Mouse (Mus musculus) spleen, adult 2 months (tissue): ENCODE data around the gene Edc3. TPM values are rescaled to one million over a fixed set of nuclear protein-coding genes. Genes with fewer than 3 reads are reported as not detected.
A peak's percentile ranks its signal among the peaks of the same experiment; 100 is the strongest.

Experiments used
- DNase-seq, 2 experiments: peaks; one replicate each; pipeline versions ENCODE4 v3.0.0 to v3.0.0-alpha.2; 2012 to 2021; ENCODE audit warnings: low spot score in 2 of 2, low read depth in 1 of 2
- H3K27ac ChIP-seq: fragments of 200-500 bp; 2 replicates; pipeline ENCODE4 v1.5.1; 2012; ENCODE audit warnings: low read length, inconsistent platforms; ENCODE audit not compliant: insufficient read depth
- H3K27me3 ChIP-seq: fragments of 200-500 bp; 2 replicates; pipeline ENCODE4 v1.6.1; 2012; ENCODE audit warnings: mild to moderate bottlenecking, moderate library complexity, low read length, inconsistent platforms; ENCODE audit not compliant: control insufficient read depth, insufficient read depth
- H3K36me3 ChIP-seq: fragments of 200-500 bp; 2 replicates; pipeline ENCODE4 v1.6.1; 2012; ENCODE audit warnings: mild to moderate bottlenecking, low read length, inconsistent platforms; ENCODE audit not compliant: control insufficient read depth, insufficient read depth
- H3K4me1 ChIP-seq: fragments of 200-500 bp; 2 replicates; pipeline ENCODE4 v1.6.1; 2011; ENCODE audit warnings: inconsistent platforms; ENCODE audit not compliant: control insufficient read depth, insufficient read depth, insufficient read length
- H3K4me3 ChIP-seq: fragments of 200-500 bp; 2 replicates; pipeline ENCODE4 v1.5.1; 2011; ENCODE audit warnings: mild to moderate bottlenecking, inconsistent platforms; ENCODE audit not compliant: insufficient read depth, insufficient read length; ENCODE audit errors: extremely low read depth
- CTCF ChIP-seq: fragments of 200-500 bp; IDR thresholded peaks from 2 replicates; pipeline ENCODE4 v1.5.1; 2011; ENCODE audit warnings: mild to moderate bottlenecking, inconsistent platforms; ENCODE audit not compliant: insufficient read depth, insufficient read length, insufficient replicate concordance; ENCODE audit errors: extremely low read depth
- POLR2A ChIP-seq: fragments of 200-500 bp; IDR thresholded peaks from 2 replicates; pipeline ENCODE4 v1.6.1; 2011; ENCODE audit warnings: low read depth, low read length, inconsistent platforms
- WGBS: fragments of 180-500 bp; shearing (Covaris S2); methylation state at CpG from one replicate; pipeline ENCODE4 v1.1.7; 2018; 5-methylcytosine and 5-hydroxymethylcytosine counted together
- polyA plus RNA-seq: library from polyadenylated mRNA; depleted of rRNA; stranded (reverse); fragments of >200 nt; gene quantifications from 2 replicates; pipeline ENCODE4 v1.2.3, GENCODE M21; 2012

Edc3 gene
- polyA plus RNA-seq, 1 experiment = 9.9 TPM

DNA sequence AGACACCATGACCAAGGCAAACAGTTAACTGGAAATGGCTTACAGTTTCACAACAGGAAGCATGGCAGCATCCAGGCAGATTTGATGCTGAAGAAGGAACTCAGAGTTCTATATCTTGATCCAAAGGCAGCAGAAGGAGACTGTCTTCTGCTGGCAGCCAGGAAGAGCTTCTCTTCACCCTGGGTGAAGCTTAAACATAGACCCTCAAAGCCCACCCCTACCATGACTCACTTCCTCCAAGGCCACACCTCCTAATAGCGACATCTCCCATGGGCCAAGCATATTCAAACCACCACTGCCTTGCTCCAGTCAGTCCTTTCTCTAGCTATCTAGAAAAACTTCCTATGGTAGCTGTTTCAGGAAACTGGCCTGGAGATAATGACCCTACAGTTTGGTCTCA, 38.7 kb downstream of the Edc3 start:
- no peak for TF ChIP-seq CTCF
- no peak for TF ChIP-seq POLR2A
- Histone ChIP-seq H3K4me1 (no peaks in the 10 kb centered on the region), H3K27ac (no peak overlapping the region)

GRCm38 (mm10) chr9:57748137-57748536, 39.8 kb downstream of the Edc3 start:
- Histone ChIP-seq H3K4me3 (no peak overlapping the region), H3K36me3 (peaks cover 63% of the 10 kb centered on the region), H3K4me1 (no peaks in the 10 kb centered on the region), H3K27ac (no peak overlapping the region), H3K27me3 (no peaks in the 10 kb centered on the region)
- 94% methylated on average over 6 of the region's 6 CpGs for WGBS
- TF ChIP-seq POLR2A (no peak), CTCF (no peak)
- no peak for DNase-seq

More for the DNA sequence above, 38.7 kb downstream of the Edc3 start:
- Histone ChIP-seq H3K4me3 (no peak overlapping the region), H3K27me3 (no peaks in the 10 kb centered on the region), H3K36me3 (peaks cover 57% of the 10 kb centered on the region)
- WGBS = 88% methylated on average over 1 of the region's 1 CpGs
- DNase-seq = no peak

DNA sequence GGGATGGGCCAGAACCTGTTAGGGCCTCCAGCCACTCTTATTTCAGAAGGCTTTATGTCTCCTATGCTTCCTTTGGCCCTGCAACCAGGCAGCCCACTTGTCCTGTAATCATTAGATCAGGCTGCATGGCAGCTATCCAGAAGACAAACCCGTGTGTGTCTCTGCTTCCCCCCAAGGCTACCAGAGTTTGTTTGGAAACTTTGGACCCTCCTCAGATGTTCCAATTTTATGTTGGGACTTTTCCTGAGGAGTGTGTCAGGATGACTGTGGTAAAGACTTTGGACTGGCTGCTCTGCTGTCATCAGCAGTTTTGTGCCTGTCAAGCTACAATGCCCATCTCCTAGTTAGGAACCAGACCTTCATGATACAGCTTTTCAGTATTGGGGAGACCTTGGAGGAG, 40.5 kb downstream of the Edc3 start:
- WGBS = 69% methylated on average over 1 of the region's 1 CpGs
- TF ChIP-seq POLR2A = no peak
- no peak for TF ChIP-seq CTCF
- DNase-seq = no peak
- Histone ChIP-seq H3K36me3 (peaks cover 65% of the 10 kb centered on the region), H3K4me1 (no peaks in the 10 kb centered on the region), H3K27me3 (no peaks in the 10 kb centered on the region), H3K27ac (no peak overlapping the region), H3K4me3 (no peak overlapping the region)

- Histone ChIP-seq H3K27ac (no peak overlapping the region), H3K36me3 (peaks cover 79% of the 10 kb centered on the region), H3K4me3 (no peak overlapping the region), H3K4me1 (no peaks in the 10 kb centered on the region), H3K27me3 (no peaks in the 10 kb centered on the region)
- no peak for DNase-seq
- WGBS = 92% methylated on average over 7 of the region's 7 CpGs
- no peak for TF ChIP-seq CTCF
- no peak for TF ChIP-seq POLR2A
These were observed 42.6 kb downstream of the Edc3 start for GRCm38 (mm10) chr9:57750901-57751300.

DNA sequence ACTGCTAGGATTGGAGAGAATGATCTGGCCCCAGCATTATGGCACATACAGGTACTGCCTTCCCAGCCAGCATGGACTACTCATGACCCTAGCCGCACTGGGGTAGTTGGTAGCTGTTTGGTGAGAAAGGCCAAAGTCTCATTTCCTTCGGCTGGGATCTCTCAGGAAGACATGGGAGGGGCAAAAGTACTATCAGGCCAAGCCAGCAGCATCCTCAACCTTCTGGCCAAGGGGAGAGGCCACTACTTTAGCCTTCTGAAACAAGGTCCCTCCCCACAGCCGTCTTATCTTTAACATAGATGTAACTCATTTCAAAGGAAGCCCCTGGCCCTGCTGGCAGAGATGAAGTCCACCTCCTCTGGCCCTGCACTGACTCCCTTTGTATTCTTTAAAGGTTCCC, 49.2 kb downstream of the Edc3 start:
- 75% methylated on average over 3 of the region's 3 CpGs for WGBS
- H3K36me3 ChIP-seq = peaks cover 69% of the 10 kb centered on the region
- no peak overlapping the region for H3K27ac ChIP-seq
- H3K4me1 ChIP-seq = peaks cover 6% of the 10 kb centered on the region; the same call in 1 of the 2 replicates
- TF ChIP-seq CTCF = no peak
- TF ChIP-seq POLR2A = no peak
- H3K27me3 ChIP-seq = no peaks in the 10 kb centered on the region
- no peak overlapping the region for H3K4me3 ChIP-seq
- no peak for DNase-seq

DNA sequence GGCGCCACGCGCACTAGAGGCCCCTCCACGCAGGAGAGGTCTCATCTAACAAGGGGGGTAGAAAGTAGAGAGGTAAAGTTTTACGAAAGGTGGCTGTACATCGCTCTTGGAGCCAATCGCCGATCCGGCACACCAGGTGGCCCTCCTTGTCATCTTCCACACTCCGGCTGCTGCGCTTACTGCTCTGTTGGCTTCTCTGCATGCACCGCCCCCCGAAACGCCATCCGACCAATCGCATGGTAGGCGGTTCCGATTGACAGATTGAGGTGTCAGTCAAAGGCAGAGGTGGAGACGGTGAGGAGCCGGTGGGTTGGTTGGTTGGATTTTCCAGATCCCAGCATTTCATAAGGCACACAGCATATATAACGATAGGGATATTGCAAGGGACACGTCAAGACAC, 50.2 kb downstream of the Edc3 start:
- H3K4me1 ChIP-seq = peaks cover 12% of the 10 kb centered on the region; the same call in 1 of the 2 replicates
- TF ChIP-seq POLR2A (no peak), CTCF (no peak)

GRCm38 (mm10) chr9:57759289-57759688, 50.9 kb downstream of the Edc3 start:
- 13% methylated on average over 6 of the region's 6 CpGs for WGBS
- Histone ChIP-seq H3K27ac (no peak overlapping the region), H3K36me3 (peaks cover 53% of the 10 kb centered on the region), H3K27me3 (no peaks in the 10 kb centered on the region), H3K4me1 (peaks cover 18% of the 10 kb centered on the region; the same call in 1 of the 2 replicates), H3K4me3 (no peak overlapping the region)
- TF ChIP-seq CTCF (peak; percentile 84; the same call in 1 of the 2 replicates), POLR2A (no peak)
- peak; percentile 45 to 67 for DNase-seq

More for the DNA sequence above, 50.2 kb downstream of the Edc3 start:
- Histone ChIP-seq H3K27me3 (no peaks in the 10 kb centered on the region), H3K4me3 (no peak overlapping the region), H3K27ac (no peak overlapping the region), H3K36me3 (peaks cover 60% of the 10 kb centered on the region)
- 95% methylated on average over 22 of the region's 22 CpGs for WGBS
- DNase-seq = no peak
